Mouse (Mus musculus) limb, embryonic 12.5 days (tissue): ENCODE results near the gene Cog5. TPM values are rescaled to one million over a fixed set of nuclear protein-coding genes. Genes with fewer than 3 reads are reported as not detected.

Experiments
- ATAC-seq: fragments of 200-750 bp; cut with Nextera tagmentation; 2 replicates; pipeline ENCODE4 v1.8.0; 2017; ENCODE audit warnings: low read depth, moderate TSS enrichment; ENCODE audit not compliant: insufficient number of reproducible peaks, insufficient read depth, low FRiP score, low TSS enrichment
- H3K27ac ChIP-seq: fragments of 300-500 bp; sonication (generic); 2 replicates; pipeline ENCODE4 v1.5.1; 2016; ENCODE audit warnings: mild to moderate bottlenecking, moderate library complexity
- H3K27me3 ChIP-seq: fragments of 300-500 bp; sonication (generic); 2 replicates; pipeline ENCODE4 v1.6.1; 2016; ENCODE audit warnings: mild to moderate bottlenecking, moderate library complexity
- H3K36me3 ChIP-seq: fragments of 300-500 bp; sonication (generic); 2 replicates; pipeline ENCODE4 v1.6.1; 2016; ENCODE audit warnings: mild to moderate bottlenecking, moderate library complexity
- H3K4me1 ChIP-seq: fragments of 300-500 bp; sonication (generic); replicated peaks from 2 replicates; pipeline ENCODE4 v1.6.1; 2016
- H3K4me2 ChIP-seq: fragments of 300-500 bp; sonication (generic); 2 replicates; pipeline ENCODE4 v1.6.1; 2016; ENCODE audit warnings: mild to moderate bottlenecking, moderate library complexity
- H3K4me3 ChIP-seq: fragments of 300-500 bp; sonication (generic); replicated peaks from 2 replicates; pipeline ENCODE4 v1.5.1; 2016; ENCODE audit warnings: mild to moderate bottlenecking
- H3K9ac ChIP-seq: fragments of 300-500 bp; sonication (generic); replicated peaks from 2 replicates; pipeline ENCODE4 v1.6.1; 2016; ENCODE audit warnings: mild to moderate bottlenecking, moderate library complexity
- H3K9me3 ChIP-seq: fragments of 300-500 bp; sonication (generic); 2 replicates; pipeline ENCODE4 v1.6.1; 2016; ENCODE audit warnings: mild to moderate bottlenecking, moderate library complexity
- WGBS: fragments of 180-500 bp; shearing (Covaris S2); methylation state at CpG from one replicate; pipeline ENCODE4 v1.1.7; 2016; 5-methylcytosine and 5-hydroxymethylcytosine counted together
- polyA plus RNA-seq: library from polyadenylated mRNA; unstranded; fragments of >200 nt; fragmentation: Nextera tagmentation; extraction: Ambion mirVana; gene quantifications from 2 replicates; pipeline ENCODE4 v1.2.1, GENCODE M21; 2016

The Cog5 gene
- polyA plus RNA-seq, 1 experiment from 2014 or later: 36.0 TPM

DNA sequence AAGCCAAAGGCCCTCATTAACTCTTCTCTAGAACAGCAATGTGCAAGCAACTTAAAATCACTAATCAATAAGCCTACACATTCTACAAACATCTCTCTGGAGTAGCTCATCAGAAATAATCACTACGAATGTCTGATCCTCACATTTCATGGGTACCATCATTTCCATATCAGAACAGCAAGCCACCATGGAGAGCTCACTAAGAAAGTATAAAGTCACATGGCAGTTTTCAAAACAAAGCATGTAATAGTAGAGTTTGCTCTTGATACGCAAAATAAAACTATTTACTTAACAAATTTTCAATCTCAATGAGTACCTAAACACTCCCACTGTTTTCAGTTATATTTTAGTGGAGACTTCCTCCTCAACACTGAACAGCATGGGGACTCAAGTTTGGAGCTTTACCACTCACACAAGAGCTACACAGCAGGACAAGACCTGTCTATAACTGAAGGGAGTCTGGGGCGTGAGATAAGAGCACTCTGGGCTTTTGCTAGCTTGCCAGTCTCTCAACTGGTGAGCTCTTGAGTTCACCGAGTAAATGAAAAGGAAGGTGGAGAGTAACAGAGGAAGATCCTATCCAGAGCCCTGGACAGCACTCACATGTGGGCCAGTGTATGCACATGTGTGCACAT, 288.5 kb downstream of the Cog5 start:
- H3K9me3 ChIP-seq: no peaks in the 10 kb centered on the region
- 93% methylated on average over 4 of the region's 4 CpGs for WGBS
- no peak for ATAC-seq
- no peak overlapping the region for H3K27ac ChIP-seq
- H3K4me2 ChIP-seq: no peak overlapping the region
- peaks cover 50% of the 10 kb centered on the region for H3K36me3 ChIP-seq
- no peaks in the 10 kb centered on the region for H3K27me3 ChIP-seq
- no peak overlapping the region for H3K4me3 ChIP-seq
- no peak overlapping the region for H3K9ac ChIP-seq
- H3K4me1 ChIP-seq: no peaks in the 10 kb centered on the region

- no peaks in the 10 kb centered on the region for H3K4me1 ChIP-seq
- no peaks in the 10 kb centered on the region for H3K27me3 ChIP-seq
- ATAC-seq: no peak
- H3K27ac ChIP-seq: no peak overlapping the region
- H3K36me3 ChIP-seq: peaks cover 37% of the 10 kb centered on the region
- no peaks in the 10 kb centered on the region for H3K9me3 ChIP-seq
- no peak overlapping the region for H3K9ac ChIP-seq
- H3K4me3 ChIP-seq: no peak overlapping the region
- H3K4me2 ChIP-seq: no peak overlapping the region
- WGBS: 97% methylated on average over 2 of the region's 2 CpGs
These were observed 289.7 kb downstream of the Cog5 start for GRCm38 (mm10) chr12:31944405-31944804.

DNA sequence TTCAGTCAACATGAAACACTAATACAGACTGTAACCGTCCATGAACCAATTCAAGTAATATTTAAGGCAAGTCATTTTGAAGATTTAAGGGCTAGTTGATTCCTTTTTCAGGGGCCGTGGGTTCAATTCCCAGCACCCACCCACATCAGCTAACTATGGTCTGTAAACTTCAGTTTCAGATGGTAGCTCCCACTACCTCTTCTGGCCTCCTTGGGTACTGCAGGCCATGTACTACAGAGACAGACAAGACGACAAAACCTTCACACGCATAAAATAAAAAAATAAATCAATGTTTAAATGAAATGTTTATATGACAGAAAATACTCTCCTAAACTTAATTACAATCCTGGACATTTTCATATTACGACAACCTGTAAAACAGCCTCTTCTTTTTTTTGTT, 292.8 kb downstream of the Cog5 start:
- WGBS: 96% methylated on average over 5 of the region's 5 CpGs
- Histone ChIP-seq H3K4me3 (no peak overlapping the region), H3K9ac (no peak overlapping the region), H3K27me3 (no peaks in the 10 kb centered on the region), H3K4me1 (0 out of 2 replicates have a peak, but pooled peaks cover 2% of the 10 kb centered on the region), H3K36me3 (peaks cover 15% of the 10 kb centered on the region), H3K4me2 (no peak overlapping the region), H3K9me3 (no peaks in the 10 kb centered on the region), H3K27ac (no peak overlapping the region)
- no peak for ATAC-seq

DNA sequence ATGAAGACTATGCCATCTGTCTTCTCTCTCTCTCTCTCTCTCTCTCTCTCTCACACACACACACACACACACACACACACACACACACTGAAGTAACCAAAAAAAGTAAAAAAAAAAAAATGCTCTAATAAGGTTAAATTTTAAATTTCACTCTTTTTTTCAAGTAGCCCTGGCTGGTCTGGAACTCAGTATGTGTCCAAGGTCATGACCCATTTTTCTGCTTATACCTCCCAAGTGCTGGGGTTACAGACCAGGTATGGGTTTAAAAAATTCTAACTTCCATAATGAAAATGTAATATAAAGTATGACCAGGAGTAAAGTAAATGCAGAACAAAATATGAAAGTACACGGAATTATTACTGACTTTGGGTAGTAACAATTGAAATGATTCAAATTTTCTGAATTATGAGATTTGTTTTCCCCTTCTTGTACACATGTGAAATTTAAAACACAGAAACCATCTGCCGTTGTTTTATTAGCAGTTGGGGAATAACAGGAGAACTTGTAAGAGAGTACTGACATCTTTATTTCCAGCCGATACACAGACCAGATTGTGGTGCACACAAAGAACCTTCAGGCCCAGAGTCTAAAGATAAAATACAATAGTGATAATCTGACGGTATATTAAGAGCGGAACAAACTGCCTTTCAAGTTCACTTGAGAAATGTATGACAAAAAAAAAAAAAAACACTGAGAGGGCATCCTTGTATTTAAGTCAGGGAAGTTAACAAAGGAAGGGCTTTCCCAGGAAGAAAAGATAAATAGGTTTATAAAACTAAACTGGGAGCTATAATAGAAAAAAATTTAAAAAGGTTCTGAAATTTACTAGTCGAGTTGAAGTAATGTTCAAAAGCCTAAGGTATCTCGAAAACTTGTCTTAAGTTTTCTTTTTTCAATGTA, 293.7 kb downstream of the Cog5 start:
- Histone ChIP-seq H3K4me1 (0 out of 2 replicates have a peak, but pooled peaks cover 2% of the 10 kb centered on the region), H3K27ac (peak overlapping the region; percentile 99), H3K27me3 (no peaks in the 10 kb centered on the region), H3K9ac (peak overlapping the region; percentile 97), H3K9me3 (no peaks in the 10 kb centered on the region), H3K36me3 (peaks cover 7% of the 10 kb centered on the region), H3K4me3 (peak overlapping the region; percentile 90), H3K4me2 (peak overlapping the region; percentile 58)
- WGBS: 27% methylated on average over 7 of the region's 7 CpGs
- no peak for ATAC-seq

DNA sequence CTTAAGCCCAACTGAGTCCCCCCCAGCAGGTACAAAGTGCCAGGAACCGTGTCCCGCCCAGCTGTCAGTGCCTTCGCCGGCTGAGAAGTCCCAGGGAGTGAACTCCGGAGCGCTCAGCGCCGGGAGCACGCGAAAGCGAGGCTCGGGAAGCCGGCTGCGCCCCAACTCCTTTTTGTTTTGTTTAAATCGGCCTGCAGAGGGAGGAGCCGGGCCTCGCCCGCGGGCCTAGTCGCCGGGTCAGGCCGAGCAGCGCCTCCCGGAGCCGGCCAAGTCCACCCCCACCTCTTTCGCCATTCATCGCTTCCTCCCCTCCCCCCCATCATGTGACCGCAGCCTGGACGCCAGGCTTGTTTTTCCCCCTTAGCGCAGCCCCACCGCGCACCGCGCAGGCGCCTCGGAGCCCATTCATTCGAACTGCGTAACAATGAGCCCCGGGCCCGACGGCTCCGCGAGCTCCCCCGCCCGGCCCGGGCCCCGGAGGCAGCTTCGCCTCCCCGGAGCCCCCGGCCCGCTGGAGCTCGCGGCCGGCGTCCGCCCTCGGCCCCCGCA, 294.6 kb downstream of the Cog5 start:
- peak overlapping the region; percentile 97 for H3K9ac ChIP-seq
- H3K27ac ChIP-seq: peak overlapping the region; percentile 99
- peak; percentile 76 for ATAC-seq

GRCm38 (mm10) chr12:31949759-31950658, 295.3 kb downstream of the Cog5 start, which contains the start of gene Hbp1:
TSS of gene Hbp1 (minus strand) at chr12:31950535.
- Histone ChIP-seq H3K4me1 (0 out of 2 replicates have a peak, but pooled peaks cover 2% of the 10 kb centered on the region), H3K4me2 (peak within 1 kb of the TSS; percentile 64), H3K36me3 (no peaks in the 10 kb centered on the region), H3K27me3 (no peaks in the 10 kb centered on the region), H3K9me3 (no peaks in the 10 kb centered on the region), H3K9ac (peak within 1 kb of the TSS; percentile 97), H3K27ac (peak within 1 kb of the TSS; percentile 99), H3K4me3 (peak within 1 kb of the TSS; percentile 90)
- peak; percentile 98 for ATAC-seq
- WGBS: under 1% methylated on average over 64 of the region's 71 CpGs

More for the DNA sequence above, 294.6 kb downstream of the Cog5 start:
- Histone ChIP-seq H3K9me3 (no peaks in the 10 kb centered on the region), H3K36me3 (no peaks in the 10 kb centered on the region), H3K4me1 (0 out of 2 replicates have a peak, but pooled peaks cover 2% of the 10 kb centered on the region), H3K4me3 (peak overlapping the region; percentile 90), H3K4me2 (peak overlapping the region; percentile 58), H3K27me3 (no peaks in the 10 kb centered on the region)
- under 1% methylated on average over 44 of the region's 58 CpGs for WGBS

DNA sequence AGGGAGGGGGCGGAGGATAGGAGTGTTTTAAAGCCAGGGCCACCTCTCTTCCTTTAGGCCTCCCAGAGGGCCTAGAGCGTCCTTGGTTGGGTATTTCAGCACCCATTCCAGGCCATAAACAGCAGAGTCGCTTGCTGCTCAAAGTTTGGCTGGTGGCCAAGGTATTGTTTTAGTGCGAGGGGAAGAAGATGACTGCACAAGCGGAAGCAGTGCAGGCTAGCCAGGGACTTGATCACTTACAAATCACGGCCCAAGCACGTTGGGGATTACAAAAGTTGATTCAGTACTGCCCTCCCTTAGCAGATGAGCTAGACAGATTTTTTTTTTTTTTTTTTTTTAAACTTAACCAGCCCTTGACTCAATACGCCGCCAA, 296.0 kb downstream of the Cog5 start:
- peak overlapping the region; percentile 44; the same call in 1 of the 2 replicates for H3K9ac ChIP-seq
- H3K4me3 ChIP-seq: peak overlapping the region; percentile 47
- H3K4me2 ChIP-seq: peak overlapping the region; percentile 64
- no peak for ATAC-seq
- H3K4me1 ChIP-seq: 0 out of 2 replicates have a peak, but pooled peaks cover 2% of the 10 kb centered on the region
- WGBS: 9% methylated on average over 9 of the region's 9 CpGs
- H3K36me3 ChIP-seq: no peaks in the 10 kb centered on the region
- peak overlapping the region; percentile 78 for H3K27ac ChIP-seq
- no peaks in the 10 kb centered on the region for H3K27me3 ChIP-seq
- no peaks in the 10 kb centered on the region for H3K9me3 ChIP-seq

DNA sequence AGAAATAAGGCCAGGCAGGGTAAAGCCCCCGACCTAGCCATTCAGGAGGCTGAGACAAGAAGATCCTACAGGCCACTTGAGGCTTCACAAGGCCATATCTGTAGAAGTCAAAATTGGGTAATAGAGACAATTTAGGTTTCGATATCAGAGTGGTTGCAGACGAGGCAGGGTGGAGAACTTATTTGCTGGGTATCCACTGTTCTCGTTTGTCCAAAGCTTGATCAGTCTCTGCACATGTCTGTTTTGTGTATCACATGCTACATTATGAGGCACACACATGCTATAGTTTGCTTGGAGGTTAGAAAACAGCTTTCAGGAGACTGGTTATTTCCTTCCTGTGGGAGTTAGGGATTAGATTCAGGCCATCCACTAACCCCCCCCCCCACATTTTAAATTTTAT, 301.2 kb downstream of the Cog5 start:
- H3K27ac ChIP-seq: no peak overlapping the region
- no peak overlapping the region for H3K4me2 ChIP-seq
- no peaks in the 10 kb centered on the region for H3K9me3 ChIP-seq
- no peak overlapping the region for H3K4me3 ChIP-seq
- H3K4me1 ChIP-seq: 0 out of 2 replicates have a peak, but pooled peaks cover 2% of the 10 kb centered on the region
- no peaks in the 10 kb centered on the region for H3K36me3 ChIP-seq
- no peaks in the 10 kb centered on the region for H3K27me3 ChIP-seq
- H3K9ac ChIP-seq: no peak overlapping the region
- 78% methylated on average over 4 of the region's 4 CpGs for WGBS
- ATAC-seq: no peak

DNA sequence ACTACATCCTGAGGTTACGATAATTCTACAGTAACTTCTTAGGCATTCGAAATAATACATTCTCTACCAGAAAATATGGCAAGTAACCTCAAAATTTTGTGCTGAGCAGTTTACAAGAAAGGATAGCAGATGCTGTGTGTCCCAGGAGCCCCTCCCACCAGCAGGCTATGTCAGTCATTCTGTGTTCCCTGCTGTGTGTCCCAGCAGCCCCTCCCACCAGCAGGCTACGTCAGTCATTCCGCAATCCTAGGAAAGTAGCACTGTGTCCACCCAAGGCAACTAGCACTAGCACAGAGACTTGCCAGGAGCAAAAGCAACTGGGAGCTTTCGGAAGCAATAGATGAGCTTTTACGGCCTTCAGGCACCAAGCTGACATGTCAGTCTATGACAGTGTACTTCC, 309.4 kb downstream of the Cog5 start:
- Histone ChIP-seq H3K27me3 (no peaks in the 10 kb centered on the region), H3K36me3 (no peaks in the 10 kb centered on the region), H3K27ac (no peak overlapping the region), H3K4me3 (no peak overlapping the region), H3K4me2 (no peak overlapping the region), H3K9ac (no peak overlapping the region), H3K4me1 (no peaks in the 10 kb centered on the region), H3K9me3 (no peaks in the 10 kb centered on the region)
- ATAC-seq: no peak
- WGBS: 79% methylated on average over 6 of the region's 6 CpGs

GRCm38 (mm10) chr12:31965517-31966212, 311.0 kb downstream of the Cog5 start:
- H3K9ac ChIP-seq: no peak overlapping the region
- 80% methylated on average over 12 of the region's 12 CpGs for WGBS
- no peaks in the 10 kb centered on the region; the same call in 1 of the 2 replicates for H3K4me1 ChIP-seq
- no peak overlapping the region for H3K4me3 ChIP-seq
- H3K27ac ChIP-seq: no peak overlapping the region
- no peaks in the 10 kb centered on the region for H3K27me3 ChIP-seq
- ATAC-seq: no peak
- H3K4me2 ChIP-seq: no peak overlapping the region
- no peaks in the 10 kb centered on the region for H3K9me3 ChIP-seq
- H3K36me3 ChIP-seq: no peaks in the 10 kb centered on the region
